Mouse (Mus musculus) heart, adult 11 months (tissue): ENCODE measurements around the gene Tpbgl.

ENCODE experiments used
- DNase-seq: peaks from one replicate; pipeline ENCODE4 v3.0.0; 2022

Gene Tpbgl

DNA sequence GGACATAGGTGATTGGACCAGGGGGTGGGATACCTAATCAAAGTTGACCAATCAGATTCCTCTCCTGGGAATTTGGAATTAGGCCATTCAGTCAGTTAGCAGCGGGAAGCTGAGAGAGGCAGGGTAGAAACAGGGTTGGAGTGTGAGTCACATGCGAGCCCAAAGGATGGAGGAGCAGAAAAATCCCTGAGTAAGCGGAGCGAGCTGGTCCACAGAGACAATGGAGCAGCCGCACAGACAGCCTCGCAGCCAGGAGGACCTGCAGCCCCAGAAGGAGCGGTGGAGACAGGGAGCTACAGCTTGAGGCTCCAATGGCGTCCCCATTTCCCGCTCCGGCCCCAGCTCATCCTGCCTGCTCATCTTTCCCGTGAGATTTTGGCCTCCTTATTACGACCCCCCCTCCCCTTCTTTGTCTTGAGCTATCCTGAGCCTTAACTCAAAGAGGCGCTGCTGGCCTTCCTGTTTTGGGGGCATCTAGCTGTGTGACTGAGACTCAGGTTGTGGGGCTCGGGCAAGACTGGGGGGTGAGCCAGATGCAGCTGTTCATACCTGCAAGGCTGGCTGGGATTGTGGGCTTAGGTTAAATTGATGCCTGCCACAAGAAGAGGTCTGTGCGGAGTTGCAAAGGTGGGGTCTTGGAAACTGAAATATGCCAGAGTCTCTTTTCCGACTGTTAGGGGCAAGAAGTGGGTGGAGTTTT is 47.3 kb downstream of the Tpbgl start:
- peak; percentile 92 for DNase-seq

GRCm38 (mm10) chr7:99578246-99578645 is 48.7 kb downstream of the Tpbgl start:
- DNase-seq: no peak
